Mouse (Mus musculus): ENCODE results near the gene Zbtb42. TPM values are rescaled to one million over a fixed set of nuclear protein-coding genes. Genes with fewer than 3 reads are reported as not detected.

Zbtb42 gene
- 0.33 and 0.67 TPM in 2 replicates for total RNA-seq (2014; fragmentation: Nextera tagmentation)
- 0.11 and 6.8 TPM in 2 replicates for total RNA-seq (2017)

DNA sequence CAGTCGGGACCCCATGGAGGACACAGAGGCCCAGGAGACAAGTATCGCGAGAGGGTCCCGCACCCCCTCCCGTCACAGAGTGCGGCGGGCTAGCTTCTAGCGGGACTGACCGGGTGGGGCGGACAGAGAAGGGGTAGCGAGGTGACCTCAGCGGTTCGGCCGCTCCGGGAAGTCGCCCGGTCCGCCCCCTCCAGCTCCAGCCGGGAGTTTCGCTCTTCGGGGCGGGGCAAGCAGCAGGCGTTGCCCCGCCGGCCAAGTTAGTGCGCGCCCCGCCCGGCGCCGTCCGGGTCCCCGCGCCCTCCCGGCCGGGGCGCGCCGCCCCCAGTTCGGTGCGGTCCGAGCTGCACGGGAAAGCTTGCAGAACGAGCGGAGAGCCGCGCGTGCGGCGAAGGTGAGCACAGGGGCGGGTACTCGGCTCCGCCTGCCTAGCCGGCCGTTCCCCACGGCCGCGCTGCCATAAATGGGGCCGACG, at the start of gene Zbtb42:
Gene Zbtb42 (plus strand): TSS at position 274 of the 472 bp plus-strand sequence.
- 0 out of 2 replicates have a peak, but pooled peaks have one; percentile 5 for ATAC-seq (replicated peaks; ENCODE audit: low FRiP score, low TSS enrichment, poor library complexity, severe bottlenecking)

DNA sequence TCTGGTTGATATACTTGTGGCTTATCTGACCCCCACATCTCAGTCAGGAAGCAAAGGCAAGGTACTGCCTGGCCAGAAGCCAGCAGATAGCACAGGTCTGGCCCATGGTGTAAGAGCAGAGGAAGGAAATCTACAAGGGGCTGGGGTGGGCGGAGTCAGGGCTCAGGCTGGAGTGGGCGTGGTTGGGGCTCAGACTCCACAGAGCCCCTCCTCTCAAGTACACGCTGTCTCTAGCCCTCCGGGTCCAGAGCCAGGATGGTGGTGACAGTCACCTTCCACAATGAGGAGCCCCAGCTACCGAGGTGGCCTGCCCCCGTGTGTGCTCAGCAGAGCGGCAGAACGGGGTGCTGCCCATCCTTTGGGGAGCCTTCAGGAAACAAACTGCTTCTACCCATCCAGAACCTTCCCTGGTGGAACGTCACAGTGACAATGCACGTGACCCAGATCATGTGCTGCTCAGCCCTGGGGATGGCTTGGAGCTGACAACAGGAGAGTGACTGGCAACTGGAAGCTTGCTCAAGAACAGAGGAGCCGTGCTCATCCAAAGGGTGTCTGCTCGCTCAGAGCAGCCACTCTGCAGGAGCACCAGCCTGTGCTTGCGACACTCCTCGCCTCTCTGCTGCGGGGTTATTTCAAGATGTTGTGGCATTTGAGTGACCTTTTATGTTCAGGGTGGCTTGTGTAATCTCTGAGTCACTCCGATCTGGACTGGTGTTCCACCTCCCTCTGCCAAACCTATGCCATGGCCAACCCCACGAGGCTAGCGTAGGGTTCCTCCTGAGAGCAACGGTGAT, 49.5 kb upstream of the Zbtb42 start:
- peak; percentile 68 for ATAC-seq (replicated peaks; ENCODE audit: low FRiP score, low TSS enrichment, poor library complexity, severe bottlenecking)

DNA sequence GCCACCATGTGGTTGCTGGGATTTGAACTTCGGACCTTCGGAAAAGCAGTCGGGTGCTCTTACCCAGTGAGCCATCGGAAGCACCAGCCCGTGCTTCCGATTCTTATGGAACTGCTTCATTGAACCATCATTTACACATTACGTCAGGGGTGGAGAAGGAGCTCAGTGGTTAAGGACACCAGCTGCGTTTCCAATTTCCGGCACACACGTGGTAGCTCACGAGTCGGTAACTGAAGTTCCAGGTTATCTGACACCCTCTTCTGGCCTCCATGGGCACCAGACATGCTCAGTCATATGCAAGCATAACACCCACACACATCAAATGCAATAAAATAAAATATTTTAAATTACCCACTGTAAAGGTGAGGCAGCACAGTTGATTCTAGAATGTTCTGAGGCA, 48.6 kb upstream of the Zbtb42 start:
- ATAC-seq (replicated peaks; ENCODE audit: low FRiP score, low TSS enrichment, poor library complexity, severe bottlenecking) = no peak

DNA sequence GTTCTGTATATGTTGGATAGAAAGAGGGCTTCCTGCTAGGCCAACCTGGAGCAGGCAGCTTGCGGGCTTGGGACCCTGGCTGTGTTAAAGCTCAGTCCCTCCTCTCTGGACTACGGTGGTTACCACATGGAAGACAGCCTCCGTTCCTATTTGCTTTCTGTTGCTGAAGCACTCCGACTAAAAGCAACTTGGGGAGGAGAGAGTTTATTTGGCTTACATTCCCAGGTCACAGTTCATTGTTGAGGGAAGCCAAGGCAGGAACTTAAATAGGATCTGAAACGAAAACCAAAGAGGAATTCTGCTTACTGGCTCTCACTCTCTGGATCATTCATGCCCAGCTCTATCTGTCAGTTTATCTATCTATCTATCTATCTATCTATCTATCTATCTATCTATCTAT, 47.8 kb upstream of the Zbtb42 start:
- no peak for ATAC-seq (replicated peaks; ENCODE audit: low FRiP score, low TSS enrichment, poor library complexity, severe bottlenecking)

DNA sequence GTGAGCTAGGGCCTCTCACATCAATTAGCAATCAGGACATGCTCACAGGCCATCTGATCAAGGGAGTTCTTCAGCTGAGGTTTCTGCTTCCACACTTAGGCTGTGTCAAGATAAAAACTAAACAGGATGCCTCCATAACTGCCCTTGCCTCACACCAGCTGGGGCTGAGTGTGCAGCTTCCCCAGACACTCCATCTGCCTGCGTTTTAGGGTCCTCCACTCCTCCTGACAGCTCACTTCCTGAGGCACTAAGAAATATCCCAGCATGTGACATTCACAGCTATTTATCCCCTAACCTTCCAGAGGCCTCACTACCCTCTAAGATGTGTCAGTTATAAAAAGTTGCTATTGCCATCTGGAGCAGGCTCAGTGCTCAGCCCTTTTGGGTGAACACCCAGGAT, 47.2 kb upstream of the Zbtb42 start:
- no peak for ATAC-seq (replicated peaks; ENCODE audit: low FRiP score, low TSS enrichment, poor library complexity, severe bottlenecking)

DNA sequence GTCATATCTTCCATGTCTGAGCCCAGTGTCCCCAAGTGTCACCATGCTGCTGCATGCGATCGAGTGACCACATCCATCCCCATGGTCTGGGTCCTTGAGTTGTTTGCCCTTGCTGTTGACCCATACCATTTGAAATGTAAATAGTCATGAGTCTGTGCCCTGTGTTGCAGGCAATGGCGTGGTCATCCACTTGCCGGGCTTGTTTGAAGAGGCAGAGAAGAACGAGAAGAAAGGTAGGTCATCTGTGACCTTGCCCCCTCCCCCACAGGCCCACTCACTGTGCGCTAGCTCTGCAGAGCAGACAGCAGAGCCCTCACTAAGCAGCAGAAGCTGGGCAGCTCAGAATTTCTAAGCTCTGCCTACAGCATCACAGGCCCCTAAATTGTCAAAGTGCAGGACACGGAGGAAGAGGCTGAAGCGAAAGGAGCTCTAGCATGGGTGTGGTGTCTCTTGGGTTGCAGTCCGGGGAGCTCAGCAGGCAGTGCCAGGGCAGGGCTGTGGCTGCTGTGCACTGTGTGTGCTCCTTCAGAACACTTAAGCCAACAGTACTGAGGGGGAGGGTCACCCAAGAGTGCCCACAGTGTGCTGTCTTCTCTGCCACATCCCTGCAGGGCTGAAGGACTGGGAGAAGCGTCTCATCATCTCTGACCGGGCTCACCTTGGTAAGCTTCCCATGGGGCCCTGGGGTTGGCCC, 46.4 kb upstream of the Zbtb42 start:
- ATAC-seq (replicated peaks; ENCODE audit: low FRiP score, low TSS enrichment, poor library complexity, severe bottlenecking) = no peak

DNA sequence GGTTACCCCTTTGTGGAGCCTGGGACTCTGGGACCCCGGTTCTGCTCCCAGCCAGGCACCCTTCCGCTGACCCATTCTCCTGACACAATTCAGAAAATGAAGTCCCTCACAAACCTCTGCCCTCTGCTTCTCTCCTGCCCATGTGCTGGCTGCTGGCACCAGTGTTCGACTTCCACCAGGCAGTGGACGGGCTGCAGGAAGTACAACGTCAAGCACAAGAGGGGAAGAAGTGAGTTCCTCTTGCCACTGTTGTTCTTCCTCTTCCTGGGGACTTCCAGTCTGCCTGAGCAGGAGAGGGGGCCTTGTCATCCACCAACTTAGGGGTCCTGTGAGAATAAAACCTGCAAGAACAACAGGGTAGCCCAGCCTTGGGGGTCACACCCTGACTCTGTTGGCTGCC, 45.7 kb upstream of the Zbtb42 start:
- no peak for ATAC-seq (replicated peaks; ENCODE audit: low FRiP score, low TSS enrichment, poor library complexity, severe bottlenecking)

DNA sequence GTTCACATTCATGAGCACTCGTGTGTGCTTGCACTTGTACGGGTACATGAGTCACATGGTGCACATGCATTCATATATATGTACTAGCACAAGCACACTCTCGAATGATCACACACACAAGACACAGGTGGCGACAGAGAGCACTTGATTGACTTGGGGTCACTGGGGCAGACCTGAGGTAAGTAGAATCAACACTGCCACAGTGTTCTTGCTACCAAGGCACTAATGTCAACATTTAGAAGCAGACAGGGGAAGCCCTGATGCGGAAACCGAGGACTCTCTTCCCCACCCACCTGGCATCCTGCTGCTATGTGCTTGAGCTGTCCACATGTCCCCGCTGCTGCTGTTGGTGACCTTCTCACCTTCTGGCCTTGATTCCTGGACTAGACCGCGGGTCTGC, 44.9 kb upstream of the Zbtb42 start:
- no peak for ATAC-seq (replicated peaks; ENCODE audit: low FRiP score, low TSS enrichment, poor library complexity, severe bottlenecking)

DNA sequence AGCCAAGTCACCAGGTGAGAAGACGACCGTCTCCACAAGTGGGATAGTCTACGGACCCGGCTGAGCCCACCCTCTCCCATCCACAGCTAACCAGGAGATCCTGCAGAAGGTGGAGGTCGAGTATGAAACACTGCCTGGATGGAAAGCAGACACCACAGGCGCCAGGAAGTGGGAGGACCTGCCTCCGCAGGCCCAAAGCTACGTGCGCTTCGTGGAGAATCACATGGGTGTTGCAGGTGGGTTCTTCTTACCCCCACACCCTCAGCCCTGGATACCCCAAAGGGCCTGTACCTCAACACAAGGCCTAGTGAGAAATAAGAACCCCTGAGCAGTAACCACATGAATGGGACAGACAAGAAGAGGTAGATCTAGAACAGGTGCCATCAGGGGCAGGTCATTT, 39.1 kb upstream of the Zbtb42 start:
- ATAC-seq (replicated peaks; ENCODE audit: low FRiP score, low TSS enrichment, poor library complexity, severe bottlenecking) = no peak

DNA sequence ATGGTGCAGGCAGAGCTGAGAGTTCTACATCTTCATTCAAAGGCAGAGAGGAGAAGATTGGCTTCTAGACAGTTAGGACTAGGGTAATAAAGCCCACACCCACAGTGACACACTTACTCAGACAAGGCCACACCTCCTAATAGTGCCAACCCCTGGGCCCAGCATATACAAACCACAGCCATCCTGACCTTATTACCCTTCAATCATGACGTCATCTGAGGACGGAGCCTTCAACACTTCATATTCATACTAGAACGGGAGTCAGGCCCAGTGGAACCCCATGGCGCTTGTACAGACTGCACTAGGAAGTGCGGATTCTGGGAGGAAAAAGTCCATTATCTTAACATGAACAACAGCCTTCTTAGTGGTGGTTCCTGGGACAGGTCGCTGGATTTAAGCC, 35.5 kb upstream of the Zbtb42 start:
- ATAC-seq (replicated peaks; ENCODE audit: low FRiP score, low TSS enrichment, poor library complexity, severe bottlenecking) = no peak

DNA sequence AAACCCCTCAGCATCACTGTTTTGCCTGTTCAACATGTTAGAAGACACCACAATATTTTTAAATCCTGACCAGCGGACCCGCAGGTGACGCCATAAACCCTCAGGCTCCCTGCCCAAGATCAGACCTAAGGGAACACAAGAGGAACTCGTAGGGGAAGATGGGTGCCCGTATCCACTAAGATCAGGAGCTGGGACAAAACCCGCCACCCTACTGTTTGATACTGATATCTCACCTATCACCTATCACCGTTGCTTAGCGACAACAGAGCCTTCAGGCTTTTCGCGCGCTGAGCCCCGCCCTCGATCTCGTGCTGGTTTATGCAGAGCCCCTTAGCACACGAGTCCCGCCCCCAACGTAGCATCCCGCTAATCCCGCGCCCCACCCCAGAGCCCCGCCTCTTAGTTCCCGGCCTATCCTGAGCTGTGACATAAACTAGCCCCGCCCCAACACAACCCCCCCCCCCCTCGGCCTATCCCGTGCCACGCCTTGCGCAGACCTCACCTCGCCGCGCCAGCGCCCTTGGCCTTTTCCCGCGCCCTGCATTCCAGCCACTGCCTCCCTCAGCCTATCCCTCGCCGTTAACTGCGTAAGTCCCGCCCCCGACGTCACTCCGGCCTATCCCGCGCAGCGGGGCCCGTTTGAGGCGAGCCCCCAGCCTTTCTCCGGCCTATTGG, 34.3 kb upstream of the Zbtb42 start, which contains the start of gene Siva1:
Gene Siva1 (plus strand): TSS at position 500 of the 675 bp plus-strand sequence.
- peak; percentile 88 for ATAC-seq (replicated peaks; ENCODE audit: low FRiP score, low TSS enrichment, poor library complexity, severe bottlenecking)

DNA sequence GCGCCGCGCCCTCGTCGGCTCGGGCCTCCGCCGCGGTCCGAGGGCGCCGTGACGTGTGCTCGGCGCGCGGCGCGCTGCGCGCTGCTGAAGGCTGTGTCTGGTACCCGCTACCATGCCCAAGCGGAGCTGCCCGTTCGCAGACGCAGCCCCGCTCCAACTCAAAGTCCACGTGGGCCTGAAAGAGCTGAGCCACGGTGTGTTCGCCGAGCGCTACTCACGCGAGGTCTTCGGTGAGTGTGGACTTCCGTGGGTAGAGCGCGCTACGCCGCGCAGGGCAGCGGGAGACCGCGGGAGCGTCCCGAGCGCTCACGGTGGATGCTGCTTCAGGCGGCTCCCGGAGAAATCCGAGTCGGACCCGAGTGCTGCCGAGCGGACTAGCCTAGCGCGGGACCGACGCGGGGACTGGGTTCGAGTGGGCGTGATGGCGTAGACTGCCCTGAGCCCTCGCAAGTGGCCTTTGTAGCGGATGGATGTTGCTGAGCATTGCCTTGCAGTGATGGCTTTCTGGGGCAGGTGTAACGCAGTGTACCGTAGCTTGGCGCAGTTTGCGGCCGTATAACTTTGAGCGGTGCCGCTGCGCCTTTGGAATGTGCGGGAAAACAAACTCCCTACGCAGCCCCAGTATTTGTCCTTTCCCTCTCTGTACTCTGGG, 33.6 kb upstream of the Zbtb42 start:
- ATAC-seq (replicated peaks; ENCODE audit: low FRiP score, low TSS enrichment, poor library complexity, severe bottlenecking) = peak; percentile 42

DNA sequence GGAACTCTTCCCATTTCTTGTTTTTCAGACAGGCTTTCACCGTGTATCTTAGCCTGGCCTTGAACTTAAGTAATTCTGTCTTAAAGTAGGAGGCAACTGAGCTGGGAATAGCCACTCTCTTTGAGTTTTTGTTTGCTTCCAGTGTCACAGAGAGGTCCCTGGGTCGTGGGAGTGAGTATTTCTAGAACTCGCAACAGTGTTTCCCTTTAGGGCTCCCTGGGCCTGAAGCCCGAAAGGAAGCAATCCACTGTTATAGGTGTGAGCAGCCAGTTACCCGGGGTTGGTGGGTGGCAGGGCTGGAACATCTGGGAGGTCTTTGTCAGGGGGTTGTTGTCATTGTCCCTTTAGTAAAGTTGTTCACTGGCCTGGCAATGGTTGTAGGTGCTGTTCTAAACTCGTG, 32.5 kb upstream of the Zbtb42 start:
- ATAC-seq (replicated peaks; ENCODE audit: low FRiP score, low TSS enrichment, poor library complexity, severe bottlenecking) = no peak

DNA sequence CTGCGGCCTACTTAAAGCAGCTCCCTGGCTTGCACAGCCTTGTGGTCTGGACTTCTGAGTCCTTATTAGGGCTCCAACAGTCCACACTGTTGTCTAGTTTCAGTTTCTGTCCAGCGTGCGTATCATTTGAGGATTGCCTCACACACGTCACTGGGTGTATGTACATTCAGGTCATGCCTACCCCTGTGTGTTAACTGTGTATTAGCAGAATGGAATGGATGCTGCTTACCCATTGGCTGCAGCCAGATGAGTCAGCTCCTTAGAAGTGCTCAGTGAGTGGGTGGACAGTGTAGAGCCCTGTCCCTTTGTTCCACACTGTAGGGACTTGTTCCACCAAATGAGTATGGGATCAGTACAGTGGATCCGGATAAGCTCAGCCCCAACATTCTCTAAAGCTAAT, 30.5 kb upstream of the Zbtb42 start:
- no peak for ATAC-seq (replicated peaks; ENCODE audit: low FRiP score, low TSS enrichment, poor library complexity, severe bottlenecking)

DNA sequence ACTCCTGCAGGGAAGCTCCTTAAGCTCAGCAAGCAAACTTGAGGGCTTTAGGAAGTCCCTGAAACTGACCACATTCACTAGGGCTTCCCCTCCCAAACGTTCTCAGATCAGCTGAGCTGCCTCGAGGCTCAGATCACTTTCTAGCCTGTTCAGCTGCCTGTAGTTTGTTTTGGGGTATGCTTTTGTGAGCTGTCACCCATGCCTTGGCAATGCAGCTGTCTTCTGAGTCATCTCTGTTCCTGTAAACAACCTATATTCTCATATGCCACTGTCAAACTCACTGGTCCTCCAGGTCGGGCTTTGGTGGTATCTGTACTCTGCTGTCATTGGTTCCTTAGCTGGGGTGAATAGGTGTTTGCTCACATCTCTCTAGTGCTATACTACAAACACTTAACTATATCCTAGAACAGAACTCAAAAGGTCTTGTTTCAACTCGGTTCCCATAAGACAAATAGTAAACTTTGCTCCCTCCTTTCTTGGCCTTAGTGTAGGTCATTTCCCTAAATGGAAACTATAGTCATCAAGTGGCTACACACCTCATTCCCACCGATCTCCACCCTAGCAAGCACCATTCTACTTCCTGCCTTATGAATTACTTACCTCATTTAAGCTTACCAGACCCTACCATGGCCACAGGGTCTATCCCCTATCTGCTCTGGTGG, 26.7 kb upstream of the Zbtb42 start:
- no peak for ATAC-seq (replicated peaks; ENCODE audit: low FRiP score, low TSS enrichment, poor library complexity, severe bottlenecking)

DNA sequence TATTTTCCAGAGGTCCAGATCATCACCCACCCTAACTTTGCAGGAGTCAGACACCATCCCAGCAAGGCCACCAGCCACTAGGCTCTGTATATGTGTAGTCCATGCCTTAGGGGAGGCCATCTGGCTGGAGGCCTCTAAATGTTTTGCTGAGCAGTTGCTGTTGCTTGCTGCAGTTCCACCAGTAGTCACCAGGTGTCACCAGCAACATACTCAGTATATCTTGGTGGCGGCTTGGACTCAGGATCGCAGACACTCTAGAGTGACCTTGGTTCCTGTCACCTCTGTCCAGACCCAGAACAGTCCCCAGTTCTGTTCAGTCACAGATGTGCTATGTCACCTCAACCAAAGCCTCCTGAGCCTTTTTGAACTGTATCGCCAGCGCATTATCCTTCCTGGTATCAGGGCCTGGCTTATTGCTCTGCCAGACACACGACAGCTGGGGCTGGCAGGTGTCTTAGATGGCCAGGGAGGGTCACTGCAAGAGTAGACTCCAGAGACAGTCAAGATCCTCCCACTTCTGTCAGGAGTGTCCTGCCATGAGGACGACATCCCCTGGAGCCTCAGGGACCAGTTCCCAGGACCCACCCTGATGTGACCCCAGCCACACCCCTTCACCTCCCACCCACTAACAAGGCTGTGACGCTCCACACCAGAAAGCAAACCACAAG, 25.3 kb upstream of the Zbtb42 start:
- peak; percentile 82 for ATAC-seq (replicated peaks; ENCODE audit: low FRiP score, low TSS enrichment, poor library complexity, severe bottlenecking)

DNA sequence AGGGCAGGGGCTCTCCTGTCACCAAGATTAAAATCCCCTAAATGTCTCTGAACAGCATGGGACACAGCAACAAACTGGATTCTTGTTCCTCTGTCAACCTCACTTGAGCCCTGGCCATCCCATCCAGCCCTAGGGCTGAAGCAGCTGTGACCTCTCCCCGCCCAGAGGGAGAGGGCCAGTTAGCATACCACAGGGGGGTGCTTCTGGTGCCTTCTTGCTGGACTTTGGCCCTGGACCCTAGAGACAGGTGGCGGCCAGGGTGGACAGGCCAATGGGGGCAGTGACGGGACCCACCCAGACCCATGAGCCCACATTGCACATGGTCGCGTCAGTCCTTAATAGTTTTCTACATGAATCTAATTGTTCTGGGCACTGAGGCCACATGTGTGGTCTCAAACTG, 24.6 kb upstream of the Zbtb42 start:
- ATAC-seq (replicated peaks; ENCODE audit: low FRiP score, low TSS enrichment, poor library complexity, severe bottlenecking) = no peak

DNA sequence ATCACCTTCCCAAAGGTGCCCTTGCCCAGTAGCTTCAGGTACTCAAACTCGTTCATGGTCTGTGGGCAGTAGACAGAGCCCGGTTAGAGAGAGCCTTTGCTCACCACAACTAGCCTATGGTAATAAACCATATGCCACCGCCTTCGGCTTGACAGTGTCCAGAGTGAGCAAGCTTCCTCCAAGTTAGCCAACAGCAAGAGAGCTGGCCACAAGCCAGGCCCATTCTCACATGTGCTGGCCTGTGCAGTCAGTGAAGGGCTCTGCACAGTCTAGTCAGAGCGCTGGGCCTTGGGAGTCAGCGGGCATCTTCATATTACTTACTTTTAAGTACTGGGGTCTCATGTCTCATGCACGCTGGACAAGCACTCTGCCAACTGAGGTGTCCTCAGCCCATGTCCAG, 20.0 kb upstream of the Zbtb42 start:
- no peak for ATAC-seq (replicated peaks; ENCODE audit: low FRiP score, low TSS enrichment, poor library complexity, severe bottlenecking)

DNA sequence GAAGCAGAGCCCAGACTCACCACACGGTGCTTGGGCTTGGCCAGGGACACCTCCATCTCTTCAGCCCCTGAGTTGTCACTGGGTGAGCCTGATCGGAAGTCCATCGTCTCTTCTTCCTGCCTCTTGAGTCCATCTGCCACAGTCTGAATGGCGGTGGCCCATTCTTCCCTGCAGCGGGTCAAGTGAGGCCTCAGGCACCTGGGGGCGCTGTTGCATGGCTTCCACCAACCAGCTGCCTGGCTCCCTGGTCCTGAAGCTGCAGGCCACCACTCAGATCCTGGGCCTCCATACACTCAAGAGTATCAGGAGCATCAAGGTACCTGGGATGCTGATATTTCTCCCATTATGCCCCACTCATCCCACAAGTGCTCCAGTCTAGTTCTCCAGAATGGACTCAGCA, 19.5 kb upstream of the Zbtb42 start:
- ATAC-seq (replicated peaks; ENCODE audit: low FRiP score, low TSS enrichment, poor library complexity, severe bottlenecking) = peak; percentile 35; the same call in 1 of the 2 replicates
